Mouse (Mus musculus) midbrain, embryonic 11.5 days (tissue): ENCODE data around the gene Cdk2ap2. TPM values are rescaled to one million over a fixed set of nuclear protein-coding genes. Genes with fewer than 3 reads are reported as not detected.
"Not testable (repeated sequence)": the region's sequence is repeated elsewhere in the genome, so short reads cannot be mapped to it uniquely, and the experiment has no call there.

ENCODE experiments used
- ATAC-seq: fragments of 200-750 bp; cut with Nextera tagmentation; 2 replicates; pipeline ENCODE4 v1.8.0; 2017; ENCODE audit warnings: moderate TSS enrichment, moderate library complexity; ENCODE audit not compliant: low FRiP score
- DNase-seq: peaks from one replicate; pipeline ENCODE4 v3.0.0; 2015; ENCODE audit warnings: low spot score; ENCODE audit errors: missing footprints
- H3K27ac ChIP-seq: fragments of 300-500 bp; sonication (generic); 2 replicates; pipeline ENCODE4 v1.5.1; 2014; ENCODE audit warnings: low read depth, low read length
- H3K27me3 ChIP-seq: fragments of 300-500 bp; sonication (generic); 2 replicates; pipeline ENCODE4 v1.6.1; 2014; ENCODE audit warnings: mild to moderate bottlenecking, low read length, moderate library complexity, mixed read lengths; ENCODE audit not compliant: control insufficient read depth, insufficient read depth
- H3K36me3 ChIP-seq: fragments of 300-500 bp; sonication (generic); 2 replicates; pipeline ENCODE4 v1.6.1; 2014; ENCODE audit warnings: mild to moderate bottlenecking, low read length, moderate library complexity, mixed read lengths; ENCODE audit not compliant: control insufficient read depth, insufficient read depth
- H3K4me1 ChIP-seq: fragments of 300-500 bp; sonication (generic); 2 replicates; pipeline ENCODE4 v1.6.1; 2014; ENCODE audit warnings: low read length; ENCODE audit not compliant: control insufficient read depth, insufficient read depth
- H3K4me2 ChIP-seq: fragments of 300-500 bp; sonication (generic); 2 replicates; pipeline ENCODE4 v1.6.1; 2014; ENCODE audit warnings: mild to moderate bottlenecking, moderate library complexity
- H3K4me3 ChIP-seq: fragments of 300-500 bp; sonication (generic); 2 replicates; pipeline ENCODE4 v1.5.1; 2014; ENCODE audit warnings: low read depth, low read length
- H3K9ac ChIP-seq: fragments of 300-500 bp; sonication (generic); 2 replicates; pipeline ENCODE4 v1.6.1; 2014; ENCODE audit warnings: low read length
- H3K9me3 ChIP-seq: fragments of 300-500 bp; sonication (generic); 2 replicates; pipeline ENCODE4 v1.6.1; 2016; ENCODE audit warnings: low read length; ENCODE audit not compliant: control insufficient read depth
- WGBS: fragments of 180-500 bp; shearing (Covaris S2); extraction: QIAGEN DNeasy Blood & Tissue Kit; methylation state at CpG from one replicate; pipeline ENCODE4 v1.1.7; 2014; 5-methylcytosine and 5-hydroxymethylcytosine counted together
- polyA plus RNA-seq: library from polyadenylated mRNA; unstranded; fragments of >200 nt; fragmentation: Nextera tagmentation; extraction: Ambion mirVana; gene quantifications from 2 replicates; pipeline ENCODE4 v1.2.1, GENCODE M21; 2014

Gene Cdk2ap2
- polyA plus RNA-seq, 1 experiment from 2014 or later: 73.5 TPM

DNA sequence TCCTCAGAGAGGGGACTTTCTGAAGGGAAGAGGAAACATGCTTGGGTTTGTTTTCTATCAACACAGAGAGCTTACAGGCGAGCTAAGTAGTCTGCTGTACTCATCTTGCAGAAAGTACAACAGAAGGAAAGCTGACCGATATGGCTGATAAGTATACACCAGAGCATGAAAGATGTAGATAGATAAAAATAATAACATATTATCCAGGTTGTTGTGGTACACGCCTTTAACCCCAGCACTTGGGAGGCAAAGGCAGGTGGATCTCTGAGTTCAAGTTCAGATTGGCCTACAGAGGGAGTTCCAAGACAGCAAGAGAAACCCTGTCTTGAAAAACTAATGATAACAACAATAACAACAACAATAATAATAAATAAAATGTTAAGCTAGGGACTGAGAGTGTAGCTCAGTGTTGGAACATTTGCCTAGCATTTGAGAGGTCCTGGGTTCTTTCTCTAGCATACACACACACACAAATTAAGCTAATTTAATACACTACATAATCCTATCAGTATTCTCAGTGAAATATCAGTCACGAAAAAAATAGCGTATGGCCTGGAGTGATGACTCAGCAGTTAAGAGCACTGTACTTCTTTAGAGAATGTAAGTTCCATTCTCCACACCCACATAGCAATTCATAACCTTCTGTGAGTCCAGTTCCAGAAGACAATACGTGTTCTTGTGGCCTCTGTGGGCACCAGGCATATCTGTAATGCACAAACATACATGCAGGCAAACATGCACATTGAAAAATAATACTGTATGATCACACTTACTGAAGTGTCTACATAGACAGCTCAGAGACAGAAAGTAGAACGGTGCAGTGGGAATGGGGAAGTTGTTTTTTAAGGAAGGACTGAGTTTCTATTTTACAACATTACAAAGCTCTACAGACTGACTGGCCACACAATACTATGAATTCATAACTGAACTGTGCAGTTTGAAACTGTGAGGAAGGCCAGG is 25.7 kb downstream of the Cdk2ap2 start:
- no peak for ATAC-seq
- 86% methylated on average over 7 of the region's 7 CpGs for WGBS

DNA sequence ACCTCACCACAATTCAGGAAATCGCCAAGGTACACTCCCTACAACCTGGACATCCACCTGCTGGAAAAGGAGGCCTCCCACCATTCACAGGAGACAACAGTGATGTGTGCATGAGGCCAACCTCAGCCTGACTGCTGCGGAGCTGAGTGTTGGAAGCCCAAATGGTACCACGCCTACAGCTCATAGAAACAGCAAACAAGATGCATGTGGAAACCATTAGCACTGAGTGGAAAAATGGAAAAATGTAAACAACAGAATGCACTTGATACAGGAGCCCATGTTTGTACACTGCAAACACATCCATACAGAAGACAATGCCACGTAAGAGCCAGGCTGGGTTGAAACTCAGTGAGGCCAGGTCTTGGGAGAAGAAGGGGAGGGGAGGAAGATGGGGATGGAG is 27.4 kb downstream of the Cdk2ap2 start:
- WGBS: 90% methylated on average over 4 of the region's 4 CpGs
- Histone ChIP-seq H3K36me3 (peaks cover 4% of the 10 kb centered on the region), H3K27ac (no peak overlapping the region), H3K9me3 (no peaks in the 10 kb centered on the region), H3K4me3 (no peak overlapping the region), H3K9ac (no peak overlapping the region), H3K27me3 (no peaks in the 10 kb centered on the region), H3K4me2 (no peak overlapping the region), H3K4me1 (peaks cover 16% of the 10 kb centered on the region)
- DNase-seq: no peak
- ATAC-seq: no peak

More for the DNA sequence above, 25.7 kb downstream of the Cdk2ap2 start:
- peaks cover 16% of the 10 kb centered on the region for H3K4me1 ChIP-seq
- no peak overlapping the region for H3K9ac ChIP-seq
- H3K27ac ChIP-seq: no peak overlapping the region
- H3K36me3 ChIP-seq: no peaks in the 10 kb centered on the region
- H3K4me3 ChIP-seq: no peak overlapping the region
- no peak overlapping the region for H3K4me2 ChIP-seq
- H3K9me3 ChIP-seq: no peaks in the 10 kb centered on the region
- H3K27me3 ChIP-seq: no peaks in the 10 kb centered on the region
- DNase-seq: peak; percentile 66

DNA sequence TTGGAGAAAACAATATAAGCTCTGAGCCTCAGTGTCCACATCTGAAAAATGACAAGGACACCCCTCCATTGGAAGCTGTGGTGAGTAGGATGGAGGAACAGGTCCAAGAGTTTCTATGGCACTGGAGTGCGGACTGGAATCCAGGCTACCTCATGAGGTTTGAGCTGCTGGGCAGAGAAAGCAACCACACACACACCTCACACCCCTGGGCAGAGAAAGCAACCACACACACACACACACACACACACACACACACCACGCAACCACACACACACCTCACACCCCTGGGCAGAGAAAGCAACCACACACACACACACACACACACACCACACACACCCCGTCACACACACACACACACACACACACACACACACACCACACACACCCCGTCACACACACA is 28.3 kb downstream of the Cdk2ap2 start:
- not testable (repeated sequence) for H3K36me3 ChIP-seq, H3K9me3 ChIP-seq, DNase-seq, H3K27me3 ChIP-seq, H3K27ac ChIP-seq
- peak; percentile 60; the same call in 1 of the 2 replicates for ATAC-seq
- Histone ChIP-seq H3K4me1 (peaks cover 16% of the 10 kb centered on the region), H3K9ac (peak overlapping the region; percentile 47; the same call in 1 of the 2 replicates), H3K4me2 (peak overlapping the region; percentile 77), H3K4me3 (peak overlapping the region; percentile 67)
- WGBS: 25% methylated on average over 2 of the region's 4 CpGs

DNA sequence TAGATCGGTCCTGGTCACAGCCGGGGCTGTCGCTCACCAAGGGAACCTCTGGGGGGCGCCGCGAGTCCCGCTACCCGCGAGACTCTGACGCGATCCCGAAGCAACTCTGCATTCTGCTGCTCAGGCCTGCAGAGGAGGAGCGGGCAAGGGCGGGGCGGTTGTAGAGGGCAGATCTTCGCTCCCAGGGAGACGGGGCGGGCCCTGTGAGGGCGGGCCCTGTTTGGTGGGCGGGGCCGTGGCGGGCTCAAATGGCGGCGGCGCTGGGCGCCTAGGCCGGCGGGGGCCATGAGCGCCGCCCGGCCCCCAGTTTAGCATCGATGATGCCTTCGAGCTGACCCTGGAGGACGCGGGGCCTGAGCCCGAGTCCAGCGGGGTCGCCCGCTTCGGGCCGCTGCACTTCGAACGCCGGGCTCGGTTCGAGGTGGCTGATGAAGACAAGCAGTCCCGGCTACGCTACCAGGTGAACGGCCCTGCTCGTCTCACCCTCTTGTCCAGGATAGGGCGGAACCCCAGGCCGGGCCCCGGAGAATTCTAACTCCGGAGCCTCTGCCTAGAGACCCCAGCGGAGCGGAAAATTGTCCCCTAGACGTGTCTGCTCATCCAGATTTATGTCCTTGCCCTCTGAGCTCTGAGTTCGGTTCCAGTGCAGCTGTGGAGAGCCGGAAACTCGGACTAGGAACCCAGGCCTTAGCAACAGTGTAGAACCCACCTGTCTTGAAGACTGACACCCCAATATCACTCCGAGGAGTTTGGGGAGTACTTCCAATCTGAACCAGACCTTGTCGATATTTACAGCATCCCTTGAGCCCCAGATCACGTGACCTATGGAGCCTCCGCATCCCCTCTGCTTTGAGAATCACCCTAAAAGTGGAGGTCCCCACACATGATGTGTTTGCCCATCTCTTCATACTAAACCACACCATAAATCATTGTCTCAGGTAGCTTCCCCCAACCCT is 29.0 kb downstream of the Cdk2ap2 start, which contains the start of gene Aip:
Aip (minus strand) TSS at position 118 of the 956 bp plus-strand sequence.
- H3K27me3 ChIP-seq: no peaks in the 10 kb centered on the region
- H3K4me2 ChIP-seq: peak within 1 kb of the TSS; percentile 77
- peaks cover 4% of the 10 kb centered on the region for H3K36me3 ChIP-seq
- peak; percentile 95 for ATAC-seq
- H3K27ac ChIP-seq: peak within 1 kb of the TSS; percentile 25; the same call in 1 of the 2 replicates
- peaks cover 11% of the 10 kb centered on the region for H3K4me1 ChIP-seq
- DNase-seq: peak; percentile 99
- H3K4me3 ChIP-seq: peak within 1 kb of the TSS; percentile 67
- under 1% methylated on average over 60 of the region's 64 CpGs for WGBS
- peak within 1 kb of the TSS; percentile 86 for H3K9ac ChIP-seq
- H3K9me3 ChIP-seq: no peaks in the 10 kb centered on the region

DNA sequence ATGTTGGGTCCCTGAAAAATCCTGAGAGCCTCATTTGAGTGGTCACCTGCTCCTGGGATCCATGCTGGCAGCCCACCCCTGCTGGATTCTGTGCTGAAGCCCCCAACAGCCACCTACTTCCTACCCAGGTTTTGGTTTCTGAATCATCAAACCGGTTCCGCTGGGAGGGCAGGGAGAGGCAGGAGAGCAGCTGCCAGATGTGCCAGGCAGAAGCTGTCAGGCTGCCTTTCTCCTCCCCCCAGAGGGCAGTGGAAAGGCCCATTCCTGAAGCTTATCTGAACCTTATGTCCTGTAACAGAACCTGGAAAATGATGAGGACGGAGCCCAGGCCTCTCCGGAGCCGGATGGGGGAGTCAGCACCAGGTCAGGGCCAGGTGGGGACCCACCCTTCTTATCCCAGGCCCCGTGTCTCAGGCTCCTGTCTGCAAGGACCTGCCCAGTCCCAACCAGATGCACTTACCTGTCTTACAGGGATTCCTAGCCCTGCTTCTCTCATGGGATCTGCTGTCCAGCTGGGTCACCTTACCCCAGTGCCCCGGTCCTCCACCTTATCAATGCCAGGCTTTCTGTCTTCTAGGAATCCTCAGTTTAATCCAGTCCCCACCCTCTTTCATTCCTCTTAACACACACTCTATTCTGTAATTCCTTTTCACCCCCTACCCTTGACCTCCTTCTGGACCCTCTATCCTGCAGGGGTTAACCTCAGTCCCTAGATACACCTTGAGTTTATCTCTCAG is 29.9 kb downstream of the Cdk2ap2 start:
- 68% methylated on average over 7 of the region's 7 CpGs for WGBS
- peak overlapping the region; percentile 86 for H3K9ac ChIP-seq
- H3K4me1 ChIP-seq: peaks cover 11% of the 10 kb centered on the region
- H3K36me3 ChIP-seq: peaks cover 8% of the 10 kb centered on the region
- peak; percentile 64 for DNase-seq
- H3K27ac ChIP-seq: no peak overlapping the region
- no peak for ATAC-seq
- no peaks in the 10 kb centered on the region for H3K9me3 ChIP-seq
- H3K27me3 ChIP-seq: no peaks in the 10 kb centered on the region
- H3K4me2 ChIP-seq: peak overlapping the region; percentile 77
- peak overlapping the region; percentile 67 for H3K4me3 ChIP-seq

DNA sequence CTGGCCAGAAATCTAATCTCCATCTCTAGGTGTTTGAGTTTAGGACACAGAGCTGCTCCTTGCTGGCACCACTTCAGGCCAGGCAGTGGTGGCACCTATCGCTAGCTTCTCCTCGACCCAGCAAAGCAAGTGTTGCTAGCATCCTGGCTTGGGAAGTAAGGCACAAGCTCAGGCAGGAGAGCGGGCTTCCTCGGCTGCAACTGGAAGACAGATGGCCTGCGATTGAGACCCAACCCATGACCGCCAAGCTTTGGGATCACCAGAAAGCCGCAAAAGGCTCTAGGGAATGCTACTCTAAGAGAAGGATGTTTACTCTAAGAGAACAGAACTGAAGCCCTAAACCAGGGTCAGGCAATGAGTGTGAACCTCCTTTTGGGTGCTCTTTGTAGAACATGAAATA is 32.5 kb downstream of the Cdk2ap2 start:
- no peak overlapping the region for H3K4me3 ChIP-seq
- 96% methylated on average over 7 of the region's 7 CpGs for WGBS
- peak; percentile 31 for DNase-seq
- no peak for ATAC-seq
- H3K27ac ChIP-seq: no peak overlapping the region
- no peak overlapping the region for H3K4me2 ChIP-seq
- no peaks in the 10 kb centered on the region for H3K27me3 ChIP-seq
- H3K9ac ChIP-seq: no peak overlapping the region
- H3K9me3 ChIP-seq: no peaks in the 10 kb centered on the region
- peaks cover 11% of the 10 kb centered on the region for H3K4me1 ChIP-seq
- peaks cover 8% of the 10 kb centered on the region for H3K36me3 ChIP-seq

DNA sequence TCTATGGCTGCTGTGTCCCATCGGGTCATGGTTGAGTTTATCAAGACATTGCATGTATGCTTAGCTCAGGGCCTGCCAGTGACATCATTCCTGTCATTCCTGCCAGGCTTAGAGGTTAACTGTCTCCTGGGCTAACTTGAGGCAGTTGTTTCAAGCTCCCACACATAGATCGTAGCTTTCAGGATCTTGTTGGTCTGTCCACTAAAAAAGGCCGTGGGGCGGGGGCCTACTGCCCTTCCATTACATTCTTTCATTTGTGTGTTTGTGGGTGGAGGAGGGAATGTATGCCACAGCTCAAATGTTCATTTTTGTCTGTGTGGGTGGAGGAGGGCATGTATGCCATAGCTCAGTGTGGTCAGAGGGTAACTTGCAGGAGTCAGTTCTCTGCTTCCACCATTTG is 33.1 kb downstream of the Cdk2ap2 start:
- no peaks in the 10 kb centered on the region for H3K27me3 ChIP-seq
- H3K9me3 ChIP-seq: no peaks in the 10 kb centered on the region
- 91% methylated on average over 4 of the region's 4 CpGs for WGBS
- peaks cover 8% of the 10 kb centered on the region for H3K36me3 ChIP-seq
- no peak overlapping the region for H3K4me3 ChIP-seq
- ATAC-seq (no peak), DNase-seq (peak; percentile 31)
- no peak overlapping the region for H3K27ac ChIP-seq
- H3K9ac ChIP-seq: no peak overlapping the region
- peaks cover 9% of the 10 kb centered on the region for H3K4me1 ChIP-seq
- H3K4me2 ChIP-seq: no peak overlapping the region

DNA sequence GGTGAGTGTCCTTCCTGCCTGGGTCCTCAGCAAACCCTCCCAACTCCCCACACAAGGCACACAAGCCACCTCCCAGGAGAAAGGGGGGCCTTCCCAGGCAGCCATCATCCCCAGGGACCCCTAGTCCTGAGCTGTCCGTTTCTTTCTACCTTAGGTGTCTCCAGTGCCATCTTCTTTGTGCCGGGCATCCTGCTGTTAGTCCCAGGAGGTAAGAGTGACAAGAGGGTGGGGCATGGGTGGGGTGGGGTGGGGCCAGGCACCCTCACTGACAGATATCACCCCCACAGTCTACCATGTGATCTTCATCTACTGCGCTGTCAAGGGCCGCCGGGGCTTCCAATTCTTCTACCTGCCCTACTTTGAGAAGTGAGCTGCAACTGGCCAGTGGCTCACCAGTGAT is 34.1 kb downstream of the Cdk2ap2 start:
- peaks cover 8% of the 10 kb centered on the region for H3K4me1 ChIP-seq
- no peak for ATAC-seq
- H3K36me3 ChIP-seq: peaks cover 8% of the 10 kb centered on the region
- H3K9ac ChIP-seq: no peak overlapping the region
- no peak overlapping the region for H3K27ac ChIP-seq
- no peaks in the 10 kb centered on the region for H3K27me3 ChIP-seq
- H3K4me3 ChIP-seq: no peak overlapping the region
- H3K9me3 ChIP-seq: no peaks in the 10 kb centered on the region
- DNase-seq: peak; percentile 57
- 95% methylated on average over 5 of the region's 5 CpGs for WGBS
- no peak overlapping the region for H3K4me2 ChIP-seq
